Mouse (Mus musculus) G1E-ER4 (cell line): Measurements from ENCODE around the gene Traf2. TPM values are rescaled to one million over a fixed set of nuclear protein-coding genes. Genes with fewer than 3 reads are reported as not detected.

Experiments used
- GATA1 ChIP-seq: IDR thresholded peaks from one replicate; pipeline ENCODE4 v1.8.0; 2012; ENCODE audit warnings: low read length, inconsistent platforms
- polyA plus RNA-seq: library from polyadenylated mRNA; stranded (reverse); fragments of >175 nt; gene quantifications from 2 replicates; pipeline ENCODE4 v1.2.3, GENCODE M21; 2012

The Traf2 gene
- polyA plus RNA-seq, 1 experiment, result 5.5 TPM

DNA sequence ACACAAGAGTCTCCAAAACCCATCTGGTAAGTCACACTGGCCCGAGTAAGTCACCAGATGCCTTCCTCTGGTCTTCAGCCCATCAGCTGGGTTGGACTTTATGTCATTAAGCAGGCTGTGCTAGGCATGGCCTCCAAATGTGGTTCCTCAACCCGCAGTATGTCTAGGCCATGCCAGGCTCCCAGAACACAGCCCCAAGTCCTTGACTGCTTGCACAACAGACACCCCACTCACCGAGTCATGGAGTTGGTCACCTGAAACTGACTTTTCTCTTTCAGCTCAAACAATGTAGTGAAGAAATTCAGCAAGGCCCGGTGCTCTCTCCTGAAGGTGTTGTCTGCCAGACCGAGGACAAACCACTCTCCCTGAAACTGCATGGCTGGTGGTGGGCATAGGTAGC lies 53.8 kb downstream of the Traf2 start:
- TF ChIP-seq GATA1, result no peak

DNA sequence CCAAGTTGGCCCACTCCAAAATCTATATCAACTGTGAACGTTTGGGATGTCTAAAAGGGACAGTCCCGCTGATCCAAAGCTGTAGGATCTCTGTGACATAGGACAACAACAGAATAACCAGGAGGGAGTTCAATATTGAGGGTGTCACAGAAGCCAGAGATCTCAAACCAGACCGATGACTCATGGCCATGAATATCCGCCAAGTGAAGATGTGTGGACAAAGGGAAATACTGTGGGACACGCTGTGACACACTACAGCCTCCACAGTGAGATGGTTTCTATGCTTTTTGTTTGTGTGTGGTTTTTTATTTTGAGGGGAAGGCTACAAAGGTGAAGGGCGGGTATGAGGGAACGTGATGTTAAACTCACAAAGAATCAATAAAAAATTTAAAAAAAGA lies 58.1 kb downstream of the Traf2 start:
- TF ChIP-seq GATA1, result no peak

- TF ChIP-seq GATA1, result no peak
Observed at GRCm38 (mm10) chr2:25487965-25488670, 58.6 kb downstream of the Traf2 start.

DNA sequence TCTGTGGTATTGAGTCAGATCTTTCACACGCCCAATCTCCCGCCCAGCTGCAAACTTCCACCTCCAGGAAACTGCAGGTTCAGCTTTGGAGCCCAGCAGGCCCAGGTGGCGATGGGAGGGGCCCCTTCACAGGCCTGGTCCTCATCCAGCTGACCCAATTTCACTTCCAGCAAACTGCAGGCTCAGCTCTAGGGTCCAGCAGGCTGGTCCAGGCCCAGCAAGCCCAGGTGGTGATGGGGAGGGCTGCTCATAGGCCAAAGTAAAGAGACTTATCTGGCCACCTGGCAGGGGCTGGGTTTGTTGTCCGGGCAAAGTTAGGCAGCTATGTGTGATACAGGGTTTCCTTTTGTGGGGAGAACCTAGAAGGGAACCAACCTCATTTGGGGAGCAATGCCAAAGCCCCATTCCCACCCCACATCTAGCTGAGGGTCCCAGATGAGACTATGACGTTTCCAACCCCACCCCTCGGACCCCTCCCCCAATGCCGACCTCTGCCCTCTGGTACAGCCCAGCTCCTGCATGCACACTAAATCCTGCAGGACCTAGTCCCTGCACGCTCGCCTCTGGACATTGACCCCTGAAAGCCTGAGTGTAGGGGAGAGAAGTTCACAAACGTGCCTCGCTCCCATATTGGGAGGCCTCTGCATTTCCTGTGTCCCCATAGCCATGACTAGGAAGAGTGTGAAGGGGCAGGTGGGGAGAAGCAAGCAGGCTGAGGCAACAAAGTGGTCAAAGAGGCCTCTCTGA lies 61.7 kb downstream of the Traf2 start:
- no peak for TF ChIP-seq GATA1

DNA sequence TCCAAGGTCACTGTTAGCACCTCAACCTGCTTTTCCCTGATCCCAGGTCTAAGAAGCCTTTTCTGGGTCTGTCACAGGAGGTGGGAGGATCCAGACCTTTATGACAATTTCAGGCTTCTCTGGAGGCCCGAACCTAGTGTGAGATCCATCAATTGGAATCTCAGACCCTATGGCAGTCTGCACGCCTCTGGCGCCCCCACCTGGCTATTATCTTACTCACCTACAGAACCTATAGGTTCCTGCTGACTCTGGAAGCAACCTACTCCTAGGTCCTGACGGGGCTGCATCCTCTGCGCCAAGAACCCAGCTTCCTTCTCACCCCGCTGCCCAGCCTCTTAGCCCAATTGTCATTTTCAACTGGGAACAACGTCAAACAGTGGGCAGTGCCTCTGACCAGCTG lies 63.8 kb downstream of the Traf2 start:
- TF ChIP-seq GATA1, result no peak

DNA sequence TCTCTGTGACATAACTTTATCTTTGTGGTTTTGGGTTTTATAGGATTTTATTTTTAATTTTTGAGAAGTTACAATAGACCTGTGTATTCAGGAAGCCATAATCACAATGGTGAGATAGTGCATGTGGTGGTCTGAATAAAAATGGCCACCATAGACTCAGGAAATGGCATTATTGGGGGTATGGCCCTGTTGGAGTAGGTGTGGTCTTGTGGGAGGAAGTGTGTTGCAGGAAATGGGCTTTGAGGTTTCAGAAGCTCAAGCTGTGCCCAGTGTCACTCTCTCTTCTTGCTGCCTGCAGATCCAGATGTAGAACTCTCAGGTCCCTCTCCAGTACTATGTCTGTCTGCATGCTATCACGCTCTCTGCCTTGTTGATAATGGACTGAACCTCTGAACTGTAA lies 66.2 kb downstream of the Traf2 start:
- no peak for TF ChIP-seq GATA1

DNA sequence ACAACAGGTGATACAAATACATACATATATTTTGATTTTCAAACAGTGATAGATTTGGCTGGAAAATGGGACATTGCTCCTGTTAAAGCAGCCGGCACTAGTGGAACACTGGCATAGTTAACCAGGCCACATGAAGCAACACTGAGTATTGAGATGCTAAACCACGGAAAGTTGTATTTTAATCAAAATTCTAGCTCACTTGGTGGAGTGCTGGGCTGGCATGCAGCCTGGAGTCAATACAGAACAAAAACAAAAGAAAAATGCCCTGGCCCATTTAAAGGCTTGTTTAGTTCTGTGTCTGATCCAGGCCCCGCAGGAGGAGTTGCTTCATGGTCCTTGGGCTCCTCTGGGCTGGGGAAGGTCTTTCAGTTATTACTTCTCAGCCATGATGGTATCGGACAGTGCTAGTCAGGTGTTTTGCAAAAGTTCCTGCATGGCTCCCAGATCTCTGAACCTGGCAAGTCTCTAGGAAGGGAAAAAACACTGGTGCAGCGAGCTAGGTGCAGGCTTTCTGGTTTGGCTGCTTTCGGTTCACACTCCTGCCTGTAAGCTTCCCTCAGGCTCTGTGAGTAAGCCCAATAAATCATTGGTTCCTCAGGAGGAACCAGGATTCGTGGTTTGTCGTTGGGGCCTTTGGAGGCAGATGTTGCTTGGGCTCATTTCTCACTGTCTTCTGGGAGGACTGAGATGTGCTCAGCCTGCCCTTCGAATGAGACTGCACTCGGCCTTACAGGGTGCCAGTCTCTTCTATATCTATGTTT lies 67.0 kb downstream of the Traf2 start:
- TF ChIP-seq GATA1, result no peak

DNA sequence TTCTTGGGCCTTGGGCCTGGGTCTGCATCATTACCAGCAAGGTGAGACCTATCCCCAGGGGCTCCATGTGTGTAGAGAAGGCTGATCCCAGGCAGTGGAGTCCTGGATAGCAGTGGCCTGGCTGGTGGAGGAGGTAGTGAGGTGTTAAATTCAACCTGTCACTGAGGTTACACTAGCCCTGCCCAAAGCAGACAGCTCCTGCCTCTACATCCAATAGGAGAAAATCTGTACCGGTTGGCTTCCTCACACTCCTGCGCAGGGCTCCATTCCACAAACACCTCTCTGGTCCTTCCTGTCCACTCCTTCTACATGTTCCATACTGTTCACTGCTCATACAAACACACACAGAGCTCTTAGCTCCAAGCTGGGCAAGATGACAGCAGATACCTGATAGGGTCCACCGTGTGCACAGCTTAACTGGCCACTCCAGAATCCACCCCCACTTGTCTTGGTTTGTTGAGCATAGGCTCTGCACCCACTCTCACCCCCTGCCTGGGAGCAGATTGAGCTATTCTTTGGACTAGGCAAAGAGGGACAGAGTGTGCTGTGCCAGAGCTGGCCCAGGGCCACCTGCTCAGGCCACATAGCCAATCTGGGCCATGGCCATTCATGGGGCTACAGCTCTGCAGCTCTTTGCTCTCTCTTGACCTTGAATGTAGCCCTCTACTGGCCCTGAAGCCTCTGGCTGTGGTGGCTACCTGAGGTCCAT lies 68.6 kb downstream of the Traf2 start:
- TF ChIP-seq GATA1, result no peak

DNA sequence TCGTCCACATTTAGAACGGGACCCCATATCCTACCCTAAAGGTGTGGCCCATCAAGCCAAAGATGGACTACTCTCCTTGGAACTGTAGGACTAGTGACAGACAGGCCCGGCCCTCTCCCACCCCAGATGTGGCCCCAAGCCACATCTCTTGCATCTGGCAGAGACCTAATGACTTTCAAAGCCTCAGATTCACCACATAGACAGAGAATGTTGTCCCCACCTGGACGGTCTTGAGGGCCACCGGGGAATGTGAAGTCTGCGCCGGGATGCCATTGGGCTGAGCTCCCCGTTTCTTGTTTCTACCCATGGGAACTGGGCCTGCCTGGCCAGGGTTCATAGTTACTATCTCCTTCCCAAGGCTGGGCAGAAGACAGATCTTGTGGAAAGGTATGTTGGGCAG lies 69.2 kb downstream of the Traf2 start:
- TF ChIP-seq GATA1, result no peak

DNA sequence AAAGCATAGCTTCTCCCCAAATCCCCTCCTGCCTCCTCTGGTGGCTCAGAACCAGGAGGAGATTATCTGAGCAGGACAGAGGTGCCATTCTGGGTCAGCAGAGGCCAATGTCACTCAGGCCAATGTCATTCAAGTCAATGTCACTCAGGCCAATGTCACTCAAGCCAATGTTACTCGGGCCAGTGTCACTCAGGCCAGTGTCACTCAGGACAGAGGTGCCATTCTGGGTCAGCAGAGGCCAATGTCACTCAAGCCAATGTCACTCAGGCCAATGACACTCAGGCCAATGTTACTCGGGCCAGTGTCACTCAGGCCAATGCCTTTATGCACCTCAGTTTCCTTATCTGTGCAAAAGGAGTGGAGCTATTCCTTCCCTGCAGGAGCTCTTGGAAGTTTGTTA lies 74.2 kb downstream of the Traf2 start:
- no peak for TF ChIP-seq GATA1

DNA sequence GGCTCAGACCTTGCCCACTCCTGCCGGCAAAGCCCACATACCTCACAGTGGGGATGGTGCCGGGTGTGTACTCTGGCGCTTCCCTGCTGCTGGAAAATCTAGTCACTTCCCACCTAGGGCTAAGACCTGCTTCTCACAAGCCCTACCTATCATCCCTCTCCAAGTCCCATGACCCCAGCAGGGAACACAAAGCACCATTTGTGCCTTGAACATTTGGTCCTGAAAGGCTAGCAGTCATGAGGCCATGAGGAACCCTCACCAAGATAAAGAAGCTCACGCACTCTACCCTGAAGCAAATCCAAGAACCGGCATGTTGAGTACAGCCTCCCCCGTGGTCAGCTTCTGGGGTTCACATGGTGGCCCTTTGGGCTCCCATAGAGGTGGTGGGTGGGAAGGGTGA lies 76.8 kb downstream of the Traf2 start, which contains the start of gene Ptgds:
Ptgds (minus strand) TSS at position 78 of the 400 bp plus-strand sequence.
- TF ChIP-seq GATA1, result no peak

GRCm38 (mm10) chr2:25468962-25469915 lies 77.5 kb downstream of the Traf2 start:
- no peak for TF ChIP-seq GATA1

Other genes with a start within 250 kb of the Traf2 start
- 0.09 and 0.18 TPM in 2 replicates for gene Grin1, start 227.8 kb downstream of the Traf2 start, polyA plus RNA-seq
- 18.5 and 26.0 TPM in 2 replicates for gene Man1b1, start 214.6 kb downstream of the Traf2 start, polyA plus RNA-seq
- 5.0 and 7.6 TPM in 2 replicates for gene Dpp7, start 190.6 kb downstream of the Traf2 start, polyA plus RNA-seq
- 36.3 and 46.3 TPM in 2 replicates for gene Uap1l1, start 181.3 kb downstream of the Traf2 start, polyA plus RNA-seq
- gene Sapcd2, start 174.6 kb downstream of the Traf2 start, polyA plus RNA-seq, result 139 and 187 TPM in 2 replicates
- gene Entpd2, start 151.1 kb downstream of the Traf2 start, polyA plus RNA-seq, result not detected in 2 replicates
- not detected in 2 replicates for gene Npdc1, start 147.6 kb downstream of the Traf2 start, polyA plus RNA-seq
- gene Fut7, start 123.7 kb downstream of the Traf2 start, polyA plus RNA-seq, result not detected in 2 replicates
- 9.2 and 9.9 TPM in 2 replicates for gene Abca2, start 118.2 kb downstream of the Traf2 start, polyA plus RNA-seq
- not detected in 2 replicates for gene Clic3, start 90.1 kb downstream of the Traf2 start, polyA plus RNA-seq
- gene Paxx, start 85.8 kb downstream of the Traf2 start, polyA plus RNA-seq, result 39.7 and 40.3 TPM in 2 replicates
- not detected in 2 replicates for gene Ptgds, start 76.9 kb downstream of the Traf2 start, polyA plus RNA-seq
- gene Lcn12, start 53.0 kb downstream of the Traf2 start, polyA plus RNA-seq, result not detected in 2 replicates
- gene Fbxw5, start 46.2 kb downstream of the Traf2 start, polyA plus RNA-seq, result 25.8 and 49.8 TPM in 2 replicates
- 0.08 and 0.18 TPM in 2 replicates for gene C8g, start 45.2 kb downstream of the Traf2 start, polyA plus RNA-seq
- 682 and 940 TPM in 2 replicates for gene Edf1, start 10.9 kb upstream of the Traf2 start, polyA plus RNA-seq
- gene Mamdc4, start 27.9 kb upstream of the Traf2 start, polyA plus RNA-seq, result 0.52 and 0.69 TPM in 2 replicates
- 3.2 and 4.9 TPM in 2 replicates for gene Phpt1, start 28.3 kb upstream of the Traf2 start, polyA plus RNA-seq
- gene Ajm1, start 34.8 kb upstream of the Traf2 start, polyA plus RNA-seq, result 0.09 and 0.13 TPM in 2 replicates
- 86.8 and 89.3 TPM in 2 replicates for gene Rabl6, start 61.6 kb upstream of the Traf2 start, polyA plus RNA-seq
- gene Ccdc183, start 70.7 kb upstream of the Traf2 start, polyA plus RNA-seq, result not detected in 2 replicates
- not detected in 2 replicates for gene Tmem141, start 75.1 kb upstream of the Traf2 start, polyA plus RNA-seq
- not detected in 2 replicates for gene Fcna, start 81.1 kb upstream of the Traf2 start, polyA plus RNA-seq
- gene Lcn8, start 106.2 kb upstream of the Traf2 start, polyA plus RNA-seq, result not detected in 2 replicates
- not detected in 2 replicates for gene Lcn5, start 111.0 kb upstream of the Traf2 start, polyA plus RNA-seq
- not detected in 2 replicates for gene Lcn6, start 129.8 kb upstream of the Traf2 start, polyA plus RNA-seq
- gene Lcn10, start 135.8 kb upstream of the Traf2 start, polyA plus RNA-seq, result not detected in 2 replicates
- gene Obp2a, start 153.1 kb upstream of the Traf2 start, polyA plus RNA-seq, result not detected in 2 replicates
- not detected in 2 replicates for gene Bmyc, start 159.8 kb upstream of the Traf2 start, polyA plus RNA-seq
- gene Obp2b, start 190.1 kb upstream of the Traf2 start, polyA plus RNA-seq, result not detected in 2 replicates
- gene Lcn3, start 218.6 kb upstream of the Traf2 start, polyA plus RNA-seq, result not detected in 2 replicates
- not detected in 2 replicates for gene Lcn11, start 230.1 kb upstream of the Traf2 start, polyA plus RNA-seq
- not detected in 2 replicates for gene Gm13539, start 235.3 kb upstream of the Traf2 start, polyA plus RNA-seq